Mouse (Mus musculus): ENCODE measurements around the gene Qrich2. TPM values are rescaled to one million over a fixed set of nuclear protein-coding genes. Genes with fewer than 3 reads are reported as not detected.
"Not testable (repeated sequence)": the region's sequence is repeated elsewhere in the genome, so short reads cannot be mapped to it uniquely, and the experiment has no call there.

The Qrich2 gene
- total RNA-seq, 2 experiments from 2014 or later, result not detected

- peak; percentile 83 for ATAC-seq (replicated peaks; ENCODE audit: poor library complexity)
Observed at GRCm38 (mm10) chr11:116490232-116491107, 24.4 kb upstream of the Qrich2 start.

DNA sequence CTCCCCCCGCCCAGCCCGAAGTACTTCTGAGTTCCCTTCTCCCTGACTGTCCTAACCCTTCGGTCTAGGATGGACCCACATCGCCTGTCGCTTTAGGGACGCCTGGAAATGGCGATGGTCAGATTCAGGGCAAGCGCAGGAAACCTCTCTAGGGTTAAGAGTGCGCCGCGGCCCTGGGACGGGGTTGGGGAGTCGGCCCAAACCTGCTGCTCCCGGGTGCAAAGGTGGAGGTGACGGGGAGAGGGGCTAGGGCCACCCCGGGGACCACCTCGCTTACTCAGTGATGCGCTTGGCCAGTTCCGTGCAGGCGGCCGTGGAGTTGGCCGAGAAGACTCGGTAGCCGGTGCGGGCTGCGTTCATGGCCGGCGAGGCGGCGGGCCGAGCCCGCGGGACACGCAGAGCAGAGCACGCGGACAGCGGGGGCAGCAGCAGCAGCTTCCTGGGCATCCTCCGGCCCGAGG, 23.8 kb upstream of the Qrich2 start:
- no peak for ATAC-seq (replicated peaks; ENCODE audit: poor library complexity)

DNA sequence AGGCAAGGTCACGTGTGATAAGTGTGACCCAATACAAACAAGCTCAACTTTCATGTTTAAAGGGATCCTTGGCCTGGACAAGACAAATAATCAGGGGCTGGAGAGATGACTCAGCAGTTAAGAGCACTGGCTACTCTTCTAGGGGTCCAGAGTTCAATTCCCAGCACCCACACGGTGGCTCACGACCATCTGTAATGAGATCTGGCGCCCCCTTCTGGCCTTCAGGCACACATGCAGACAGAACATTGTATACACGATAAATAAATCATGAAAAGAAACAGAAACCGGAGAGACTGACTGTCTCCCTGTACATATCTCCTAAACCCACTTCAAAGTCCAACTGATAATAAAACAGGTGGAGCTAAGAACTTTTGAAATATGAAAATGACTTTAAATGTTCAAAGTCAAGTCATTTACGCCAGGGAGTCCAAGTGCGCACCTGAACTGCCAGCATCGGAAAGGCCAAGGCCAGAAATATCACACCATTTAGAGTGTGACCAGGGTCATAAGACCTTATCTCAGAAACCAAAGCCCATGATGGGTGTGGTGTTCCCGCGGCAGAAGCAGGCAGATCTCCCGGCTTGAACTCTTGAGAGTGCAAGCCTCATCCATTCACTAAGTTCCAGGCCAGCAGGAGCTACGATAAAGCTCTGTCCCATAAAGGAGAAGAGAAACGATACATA, 22.8 kb upstream of the Qrich2 start:
- 0 out of 2 replicates have a peak, but pooled peaks have one; percentile 25 for ATAC-seq (replicated peaks; ENCODE audit: poor library complexity)

- ATAC-seq (replicated peaks; ENCODE audit: poor library complexity), result no peak
Observed at GRCm38 (mm10) chr11:116488207-116488606, 22.2 kb upstream of the Qrich2 start.

GRCm38 (mm10) chr11:116484261-116484660, 18.2 kb upstream of the Qrich2 start:
- ATAC-seq (replicated peaks; ENCODE audit: poor library complexity), result no peak

- no peak for ATAC-seq (replicated peaks; ENCODE audit: poor library complexity)
Observed at GRCm38 (mm10) chr11:116481776-116482175, 15.7 kb upstream of the Qrich2 start.

- no peak for ATAC-seq (replicated peaks; ENCODE audit: poor library complexity)
Observed at GRCm38 (mm10) chr11:116480975-116481374, 14.9 kb upstream of the Qrich2 start.

GRCm38 (mm10) chr11:116479832-116480231, 13.8 kb upstream of the Qrich2 start:
- ATAC-seq (replicated peaks; ENCODE audit: poor library complexity), result no peak

- ATAC-seq (replicated peaks; ENCODE audit: poor library complexity), result no peak
Observed at GRCm38 (mm10) chr11:116478978-116479377, 12.9 kb upstream of the Qrich2 start.

GRCm38 (mm10) chr11:116477160-116477759, 11.2 kb upstream of the Qrich2 start:
- ATAC-seq (replicated peaks; ENCODE audit: poor library complexity), result no peak

DNA sequence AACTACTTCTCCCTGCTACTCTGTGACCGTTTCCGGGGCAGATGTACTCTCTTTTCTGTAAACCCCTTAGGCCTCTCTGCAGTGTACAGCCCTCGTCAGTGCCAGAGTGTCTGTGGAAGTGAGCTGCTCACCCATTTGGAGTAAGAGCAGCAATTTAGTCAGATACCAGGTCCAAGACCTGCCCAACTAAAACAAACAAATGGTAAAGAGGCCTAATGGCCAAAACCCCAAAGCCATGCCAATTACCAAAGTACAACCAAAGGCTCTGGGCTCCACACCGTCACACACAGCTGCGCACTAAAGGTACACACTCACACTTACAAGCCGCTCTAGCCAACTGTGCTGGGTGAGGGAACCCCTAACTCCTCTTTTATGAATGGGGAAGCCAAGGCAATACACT, 10.7 kb upstream of the Qrich2 start:
- no peak for ATAC-seq (replicated peaks; ENCODE audit: poor library complexity)

DNA sequence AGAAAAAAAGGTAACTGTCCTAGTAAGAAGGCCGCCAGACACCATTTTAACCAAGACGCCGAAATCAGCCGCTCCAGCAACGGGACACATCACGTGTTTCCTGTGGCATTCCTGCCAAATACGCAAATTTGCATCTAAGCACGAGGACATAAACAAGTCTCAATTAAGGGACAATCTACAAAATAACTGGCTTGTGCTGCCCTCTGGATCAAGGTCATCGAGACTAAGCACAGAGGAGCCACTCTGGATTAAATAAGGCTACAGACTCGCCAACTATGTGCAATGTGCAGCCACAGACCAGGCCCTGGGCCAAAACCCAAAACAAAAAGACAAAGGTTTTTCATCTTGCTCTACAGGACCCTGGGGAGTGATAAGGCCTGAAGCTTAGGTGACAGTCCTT, 10.0 kb upstream of the Qrich2 start:
- no peak for ATAC-seq (replicated peaks; ENCODE audit: poor library complexity)

DNA sequence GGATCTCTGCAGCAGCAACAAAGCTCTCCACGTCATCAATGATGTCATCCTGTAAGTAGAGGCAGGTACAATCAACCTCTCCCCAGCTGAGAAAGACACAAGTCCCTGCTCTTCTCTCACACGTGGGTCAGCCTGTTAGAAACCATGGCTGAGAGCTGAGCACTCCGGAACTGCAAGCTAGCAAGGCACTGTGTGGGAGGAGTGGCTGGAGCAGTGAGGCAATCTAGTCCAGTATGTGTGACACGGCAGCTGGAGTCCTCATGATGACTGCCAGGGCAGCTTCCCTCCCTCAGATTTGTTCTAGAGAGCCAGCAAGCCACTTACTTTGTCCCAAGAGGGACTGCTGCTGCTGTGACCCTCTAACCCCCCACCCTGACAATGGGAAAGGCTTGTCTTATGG, 6.2 kb upstream of the Qrich2 start:
- no peak for ATAC-seq (replicated peaks; ENCODE audit: poor library complexity)

- no peak for ATAC-seq (replicated peaks; ENCODE audit: poor library complexity)
Observed at GRCm38 (mm10) chr11:116470896-116471295, 4.9 kb upstream of the Qrich2 start.

GRCm38 (mm10) chr11:116470249-116470648, 4.2 kb upstream of the Qrich2 start:
- no peak for ATAC-seq (replicated peaks; ENCODE audit: poor library complexity)

DNA sequence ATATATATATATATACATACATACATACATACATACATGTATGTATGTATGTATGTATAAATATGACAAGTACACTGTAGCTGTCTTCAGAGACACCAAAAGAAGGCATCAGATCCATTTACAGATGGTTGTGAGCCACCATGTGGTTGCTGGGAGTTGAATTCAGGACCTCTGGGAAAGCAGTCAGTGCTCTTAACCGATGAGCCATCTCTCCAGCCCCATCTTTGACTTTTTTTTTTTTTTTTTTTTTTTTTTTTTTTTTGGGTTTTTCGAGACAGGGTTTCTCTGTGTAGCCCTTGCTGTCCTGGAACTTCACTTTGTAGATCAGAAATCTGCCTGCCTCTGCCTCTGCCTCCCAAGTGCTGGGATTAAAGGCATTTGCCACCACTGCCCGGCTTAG, 2.3 kb upstream of the Qrich2 start:
- ATAC-seq (replicated peaks; ENCODE audit: poor library complexity), result not testable (repeated sequence)

GRCm38 (mm10) chr11:116463833-116464232, 2.2 kb downstream of the Qrich2 start:
- peak; percentile 99 for ATAC-seq (replicated peaks; ENCODE audit: poor library complexity)

DNA sequence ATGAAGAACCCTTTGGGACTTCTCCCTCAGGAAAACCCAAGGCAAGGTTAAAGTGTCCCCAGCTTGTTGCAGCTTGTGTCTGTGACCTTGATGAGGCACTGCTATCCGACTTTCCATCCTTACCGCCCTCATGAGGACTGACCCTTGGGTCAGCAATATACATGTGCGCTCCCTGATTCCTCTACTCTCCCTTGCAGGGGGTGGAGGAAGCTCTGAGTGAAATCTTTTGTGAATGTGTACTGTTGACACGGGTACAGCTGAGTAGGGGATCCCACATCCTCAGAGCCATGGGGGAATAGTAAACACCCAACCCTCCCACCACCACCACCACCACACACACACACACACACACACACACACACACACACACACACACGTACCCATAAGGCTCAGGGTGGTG, 2.7 kb downstream of the Qrich2 start:
- ATAC-seq (replicated peaks; ENCODE audit: poor library complexity), result no peak

DNA sequence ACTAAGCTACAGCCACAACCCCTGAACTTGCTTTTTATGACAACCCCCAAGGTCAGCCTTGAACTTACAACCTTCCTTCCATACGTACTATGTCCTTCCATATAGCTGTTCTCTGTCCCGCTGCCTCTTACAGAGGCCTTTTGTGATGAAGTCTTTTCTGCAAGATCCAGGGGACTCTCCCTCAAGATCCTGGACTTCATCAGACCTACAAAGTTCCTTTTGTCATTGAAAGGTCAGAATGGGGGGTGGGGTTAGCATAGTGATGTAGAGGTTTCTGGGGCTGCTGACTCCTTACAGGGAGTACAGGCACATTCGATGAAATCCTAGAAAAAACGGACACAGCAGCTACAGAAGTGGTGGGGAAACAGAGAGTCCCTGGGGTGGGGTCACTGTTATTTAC, 6.3 kb downstream of the Qrich2 start:
- no peak for ATAC-seq (replicated peaks; ENCODE audit: poor library complexity)

DNA sequence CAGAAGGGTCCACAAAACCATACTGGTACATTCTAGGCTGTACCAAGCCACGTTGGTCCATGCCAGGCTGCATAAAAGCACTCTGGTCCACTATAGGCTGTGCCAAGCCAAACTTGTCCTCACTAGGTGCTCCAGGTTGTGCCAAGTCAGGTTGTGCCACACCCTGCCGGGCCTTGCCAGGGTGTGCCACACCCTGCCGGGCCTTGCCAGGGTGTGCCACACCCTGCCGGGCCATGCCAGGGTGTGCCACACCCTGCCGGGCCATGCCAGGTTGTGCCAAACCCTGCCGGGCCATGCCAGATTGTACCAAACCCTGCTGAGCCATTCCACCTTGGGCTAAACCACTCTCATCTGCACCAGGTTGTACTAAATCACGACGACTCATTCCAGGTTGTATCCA, 9.8 kb downstream of the Qrich2 start:
- no peak for ATAC-seq (replicated peaks; ENCODE audit: poor library complexity)

GRCm38 (mm10) chr11:116453889-116454288, 12.2 kb downstream of the Qrich2 start:
- no peak for ATAC-seq (replicated peaks; ENCODE audit: poor library complexity)

DNA sequence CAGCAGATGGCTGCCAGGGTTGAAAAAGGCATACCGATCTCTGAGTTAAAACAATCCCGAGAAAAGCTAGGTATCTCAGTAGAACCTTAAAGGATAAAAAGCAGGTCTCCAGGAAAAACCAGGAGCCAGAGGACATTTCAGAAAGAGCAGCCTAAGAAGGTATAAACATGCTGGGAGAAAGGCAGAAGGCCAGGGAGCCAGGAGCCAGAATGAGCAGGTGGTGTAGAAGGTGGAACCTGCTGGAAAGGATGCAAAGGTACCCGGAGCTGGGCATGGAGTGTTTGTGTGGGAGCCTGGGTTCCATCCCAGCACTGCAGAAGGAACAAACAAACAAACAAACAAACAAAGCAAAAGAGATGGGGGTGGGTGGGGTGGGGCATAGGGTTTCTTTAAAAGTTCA, 16.7 kb downstream of the Qrich2 start:
- ATAC-seq (replicated peaks; ENCODE audit: poor library complexity), result no peak
